Mouse (Mus musculus) myocyte (in vitro differentiated cells): ENCODE results near the gene Zranb3.

Experiments
- MYOD1 ChIP-seq, 3 experiments: IDR thresholded peaks; one replicate each; pipeline ENCODE4 v1.6.1; 2011; ENCODE audit warnings: control low read depth in 2 of 3, low read depth in 2 of 3, mild to moderate bottlenecking in 2 of 3, moderate library complexity in 1 of 3; ENCODE audit not compliant: insufficient read length in 2 of 3, control insufficient read depth in 1 of 3
- POLR2A ChIP-seq: IDR thresholded peaks from one replicate; pipeline ENCODE4 v1.6.1; 2011; ENCODE audit warnings: low read depth, mild to moderate bottlenecking, control low read depth, moderate library complexity; ENCODE audit not compliant: insufficient read length
- POLR2AphosphoS2 ChIP-seq: IDR thresholded peaks from one replicate; pipeline ENCODE4 v1.6.1; 2011; ENCODE audit warnings: low read depth, control low read depth; ENCODE audit not compliant: insufficient read length
- REST ChIP-seq: IDR thresholded peaks from one replicate; pipeline ENCODE4 v1.6.1; 2011; ENCODE audit warnings: mild to moderate bottlenecking, control low read depth, moderate library complexity; ENCODE audit not compliant: insufficient read depth, insufficient read length
- TCF12 ChIP-seq: IDR thresholded peaks from one replicate; pipeline ENCODE4 v1.6.1; 2011; ENCODE audit warnings: mild to moderate bottlenecking, control low read depth; ENCODE audit not compliant: poor library complexity, insufficient read depth, severe bottlenecking

DNA sequence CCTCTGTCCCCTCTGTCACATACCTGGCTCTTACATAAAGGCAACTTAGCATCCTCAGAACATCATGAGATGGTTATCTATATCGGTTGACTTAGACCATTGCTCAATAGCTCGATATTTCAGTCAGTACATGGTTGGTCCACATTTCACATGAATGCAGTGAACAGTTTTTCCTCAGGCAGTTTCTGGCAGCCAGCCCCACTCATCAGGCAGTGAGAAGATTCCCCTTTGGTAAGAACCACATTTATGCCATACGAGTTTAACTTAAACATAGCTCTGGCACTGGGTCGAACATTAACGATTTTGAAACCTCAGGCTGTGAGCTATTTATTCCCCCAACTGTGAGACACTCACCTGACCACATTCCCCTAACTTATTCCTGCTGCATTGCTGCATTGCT is 154.1 kb downstream of the Zranb3 start:
- TF ChIP-seq MYOD1 (IDR thresholded peaks at IDR 0.05; ENCODE audit: control insufficient read depth in 1 of 3, insufficient read length in 2 of 3, low read depth in 2 of 3): no peak
- TF ChIP-seq POLR2A: no peak
- TF ChIP-seq REST: no peak
- TF ChIP-seq POLR2AphosphoS2: no peak
- TF ChIP-seq TCF12: no peak
